Mouse (Mus musculus) myocyte (in vitro differentiated cells): ENCODE results near the gene Flt3. TPM values are rescaled to one million over a fixed set of nuclear protein-coding genes. Genes with fewer than 3 reads are reported as not detected.

Experiments used
- H3K27me3 ChIP-seq: one replicate; pipeline ENCODE4 v1.6.1; 2011; ENCODE audit not compliant: control insufficient read depth, insufficient read depth, insufficient read length
- H3K36me3 ChIP-seq: one replicate; pipeline ENCODE4 v1.6.1; 2011; ENCODE audit not compliant: control insufficient read depth, insufficient read depth
- H3K4me2 ChIP-seq: one replicate; pipeline ENCODE4 v1.6.1; 2011; ENCODE audit warnings: low read depth, control low read depth
- H3K4me3 ChIP-seq: one replicate; pipeline ENCODE4 v1.5.1; 2011; ENCODE audit warnings: mild to moderate bottlenecking, control low read depth, moderate library complexity
- H3K79me2 ChIP-seq: one replicate; pipeline ENCODE4 v1.6.1; 2011; ENCODE audit not compliant: control insufficient read depth, insufficient read depth
- H3ac ChIP-seq: one replicate; pipeline ENCODE4 v1.6.1; 2011; ENCODE audit not compliant: control insufficient read depth, insufficient read length
- CEBPB ChIP-seq: IDR thresholded peaks from 2 replicates; pipeline ENCODE4 v1.6.1; 2011; ENCODE audit warnings: mild to moderate bottlenecking, moderate library complexity; ENCODE audit not compliant: poor library complexity, insufficient read depth, severe bottlenecking
- E2F4 ChIP-seq: IDR thresholded peaks from one replicate; pipeline ENCODE4 v1.6.1; 2011; ENCODE audit warnings: mild to moderate bottlenecking, control low read depth, moderate library complexity; ENCODE audit not compliant: insufficient read depth
- MAX ChIP-seq: IDR thresholded peaks from one replicate; pipeline ENCODE4 v1.6.1; 2011; ENCODE audit warnings: low read depth, mild to moderate bottlenecking, control low read depth
- MYOD1 ChIP-seq, 3 experiments: IDR thresholded peaks; one replicate each; pipeline ENCODE4 v1.6.1; 2011; ENCODE audit warnings: control low read depth in 2 of 3, low read depth in 2 of 3, mild to moderate bottlenecking in 2 of 3, moderate library complexity in 1 of 3; ENCODE audit not compliant: insufficient read length in 2 of 3, control insufficient read depth in 1 of 3
- MYOG ChIP-seq, 3 experiments: IDR thresholded peaks; one replicate each; pipeline ENCODE4 v1.6.1; 2011; ENCODE audit warnings: control low read depth in 2 of 3, low read depth in 2 of 3, mild to moderate bottlenecking in 2 of 3; ENCODE audit not compliant: insufficient read length in 2 of 3, control insufficient read depth in 1 of 3, insufficient read depth in 1 of 3
- POLR2A ChIP-seq: IDR thresholded peaks from one replicate; pipeline ENCODE4 v1.6.1; 2011; ENCODE audit warnings: low read depth, mild to moderate bottlenecking, control low read depth, moderate library complexity; ENCODE audit not compliant: insufficient read length
- POLR2AphosphoS2 ChIP-seq: IDR thresholded peaks from one replicate; pipeline ENCODE4 v1.6.1; 2011; ENCODE audit warnings: low read depth, control low read depth; ENCODE audit not compliant: insufficient read length
- REST ChIP-seq: IDR thresholded peaks from one replicate; pipeline ENCODE4 v1.6.1; 2011; ENCODE audit warnings: mild to moderate bottlenecking, control low read depth, moderate library complexity; ENCODE audit not compliant: insufficient read depth, insufficient read length
- SRF ChIP-seq: IDR thresholded peaks from one replicate; pipeline ENCODE4 v1.6.1; 2011; ENCODE audit warnings: low read depth; ENCODE audit not compliant: control insufficient read depth, insufficient read length
- TCF12 ChIP-seq: IDR thresholded peaks from one replicate; pipeline ENCODE4 v1.6.1; 2011; ENCODE audit warnings: mild to moderate bottlenecking, control low read depth; ENCODE audit not compliant: poor library complexity, insufficient read depth, severe bottlenecking
- TCF3 ChIP-seq: IDR thresholded peaks from one replicate; pipeline ENCODE4 v1.6.1; 2011; ENCODE audit warnings: low read depth, control low read depth; ENCODE audit not compliant: insufficient read length
- USF1 ChIP-seq: IDR thresholded peaks from one replicate; pipeline ENCODE4 v1.6.1; 2011; ENCODE audit warnings: low read depth, mild to moderate bottlenecking, control low read depth, moderate library complexity
- polyA plus RNA-seq: library from polyadenylated mRNA; unstranded; fragments of >200 nt; fragmentation: generic; extraction: Trizol; gene quantifications from one replicate; pipeline ENCODE4 v1.2.1, GENCODE M21; 2012; ENCODE audit warnings: missing spikeins

The Flt3 gene
- polyA plus RNA-seq, 1 experiment: 0.01 TPM

DNA sequence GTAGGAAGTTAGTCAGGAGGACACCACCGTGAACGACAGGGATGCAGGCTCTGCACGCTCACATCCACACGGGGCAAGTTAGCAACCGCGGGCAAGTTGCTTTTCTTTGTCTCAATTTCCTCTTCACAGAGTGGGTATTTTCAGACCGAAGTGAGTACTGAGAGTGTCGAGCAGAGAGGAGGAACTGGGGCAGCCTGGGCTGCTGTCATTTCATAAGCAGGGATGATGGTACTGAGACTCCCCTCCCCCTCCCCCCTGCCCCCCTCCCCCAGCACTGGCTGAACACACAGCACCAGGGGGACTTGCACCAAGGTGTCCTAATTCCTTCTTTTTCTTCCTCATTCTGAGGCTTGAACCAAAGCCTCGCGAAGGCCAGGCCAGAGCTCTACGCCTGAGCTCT, 60.7 kb downstream of the Flt3 start:
- Histone ChIP-seq H3K4me2 (no peak overlapping the region), H3K79me2 (no peaks in the 10 kb centered on the region), H3K4me3 (no peak overlapping the region), H3K36me3 (no peaks in the 10 kb centered on the region), H3ac (no peak overlapping the region), H3K27me3 (peaks cover 7% of the 10 kb centered on the region)
- TF ChIP-seq SRF (no peak), POLR2A (no peak), REST (no peak), MYOG (IDR thresholded peaks at IDR 0.05; ENCODE audit: control insufficient read depth in 1 of 3, insufficient read depth in 1 of 3, insufficient read length in 2 of 3, low read depth in 2 of 3) (no peak)

DNA sequence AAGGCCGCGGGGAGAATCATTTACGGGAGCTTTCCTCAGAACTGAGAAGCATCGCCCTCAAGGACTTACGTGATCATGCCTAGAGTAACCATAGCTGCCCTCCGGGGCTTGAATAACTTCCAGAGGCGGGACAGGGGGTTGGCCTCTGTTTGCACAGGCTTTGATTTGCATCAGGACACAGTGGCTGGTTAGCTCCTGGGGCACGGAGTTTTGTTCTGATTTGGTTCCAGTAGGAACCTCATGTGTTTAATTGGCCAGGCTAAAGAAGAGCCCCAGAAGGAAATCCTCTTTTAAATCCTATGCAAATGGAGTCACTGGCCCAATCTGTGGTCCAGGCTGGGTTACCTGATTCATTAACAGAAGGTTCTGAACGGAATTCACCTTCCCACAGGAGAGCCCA, 61.3 kb downstream of the Flt3 start:
- TF ChIP-seq MYOD1 (IDR thresholded peaks at IDR 0.05; ENCODE audit: control insufficient read depth in 1 of 3, insufficient read length in 2 of 3, low read depth in 2 of 3): no peak
- TF ChIP-seq MAX: no peak
- no peak for TF ChIP-seq TCF3
- TF ChIP-seq MYOG (IDR thresholded peaks at IDR 0.05; ENCODE audit: control insufficient read depth in 1 of 3, insufficient read depth in 1 of 3, insufficient read length in 2 of 3, low read depth in 2 of 3): no peak
- no peak for TF ChIP-seq E2F4
- no peak for TF ChIP-seq USF1
- no peak for TF ChIP-seq CEBPB
- TF ChIP-seq SRF: no peak
- no peak for TF ChIP-seq REST
- no peak for TF ChIP-seq POLR2A
- TF ChIP-seq TCF12: no peak
- TF ChIP-seq POLR2AphosphoS2: no peak

DNA sequence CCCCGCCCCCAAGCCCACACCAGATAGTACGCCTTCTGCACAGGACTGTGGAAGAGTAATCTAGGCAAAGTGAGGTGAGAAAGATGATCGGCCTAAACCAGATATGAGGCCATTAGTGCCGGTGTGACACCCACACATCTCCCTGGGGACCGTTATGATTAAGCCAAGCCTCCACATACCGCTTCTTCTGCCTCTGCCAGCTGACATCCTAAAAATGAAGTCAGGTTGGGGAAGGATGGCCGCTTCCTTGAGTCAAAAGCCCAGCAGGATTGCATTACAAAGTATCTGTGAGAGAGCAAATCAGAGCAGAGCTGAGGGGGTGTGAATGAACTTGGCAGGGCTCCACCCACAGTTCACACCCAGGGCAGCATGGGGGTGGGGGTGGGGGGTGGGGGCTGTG, 67.6 kb downstream of the Flt3 start:
- H3K27me3 ChIP-seq: no peaks in the 10 kb centered on the region
- H3K36me3 ChIP-seq: no peaks in the 10 kb centered on the region
- no peak overlapping the region for H3ac ChIP-seq
- no peak overlapping the region for H3K4me2 ChIP-seq
- TF ChIP-seq MAX (no peak), E2F4 (no peak), MYOG (IDR thresholded peaks at IDR 0.05; ENCODE audit: control insufficient read depth in 1 of 3, insufficient read depth in 1 of 3, insufficient read length in 2 of 3, low read depth in 2 of 3) (no peak), TCF12 (no peak), CEBPB (no peak), TCF3 (no peak), REST (no peak)
- H3K79me2 ChIP-seq: no peaks in the 10 kb centered on the region
- H3K4me3 ChIP-seq: no peak overlapping the region

More for the DNA sequence above, 61.3 kb downstream of the Flt3 start:
- Histone ChIP-seq H3K4me3 (no peak overlapping the region), H3K27me3 (peaks cover 7% of the 10 kb centered on the region), H3K79me2 (no peaks in the 10 kb centered on the region), H3ac (no peak overlapping the region), H3K36me3 (no peaks in the 10 kb centered on the region), H3K4me2 (no peak overlapping the region)

DNA sequence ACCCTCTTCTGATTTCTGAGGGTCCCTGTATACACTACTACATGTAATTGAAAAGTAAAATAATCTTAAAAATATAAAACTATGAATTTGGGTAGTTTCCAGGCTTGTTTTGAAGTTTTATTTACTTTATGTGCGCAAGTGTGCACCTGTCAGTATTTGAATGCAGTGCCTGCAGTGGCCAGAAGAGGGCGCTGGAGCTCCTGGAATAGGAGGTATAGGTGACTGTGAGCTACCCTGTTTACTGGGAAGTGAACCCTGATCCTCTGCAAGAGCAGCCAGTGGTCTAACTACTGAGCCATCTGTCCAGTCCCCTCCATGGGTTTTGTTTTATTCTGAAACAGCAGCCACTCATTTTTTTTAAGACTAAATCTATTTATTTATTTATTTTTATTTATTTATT, 68.7 kb downstream of the Flt3 start:
- Histone ChIP-seq H3K79me2 (no peaks in the 10 kb centered on the region), H3K4me2 (no peak overlapping the region), H3K4me3 (no peak overlapping the region), H3K36me3 (no peaks in the 10 kb centered on the region), H3ac (no peak overlapping the region), H3K27me3 (no peaks in the 10 kb centered on the region)
- TF ChIP-seq TCF12 (no peak), MYOD1 (IDR thresholded peaks at IDR 0.05; ENCODE audit: control insufficient read depth in 1 of 3, insufficient read length in 2 of 3, low read depth in 2 of 3) (no peak), TCF3 (no peak), POLR2A (no peak), E2F4 (no peak), USF1 (no peak), MAX (no peak), CEBPB (no peak)

DNA sequence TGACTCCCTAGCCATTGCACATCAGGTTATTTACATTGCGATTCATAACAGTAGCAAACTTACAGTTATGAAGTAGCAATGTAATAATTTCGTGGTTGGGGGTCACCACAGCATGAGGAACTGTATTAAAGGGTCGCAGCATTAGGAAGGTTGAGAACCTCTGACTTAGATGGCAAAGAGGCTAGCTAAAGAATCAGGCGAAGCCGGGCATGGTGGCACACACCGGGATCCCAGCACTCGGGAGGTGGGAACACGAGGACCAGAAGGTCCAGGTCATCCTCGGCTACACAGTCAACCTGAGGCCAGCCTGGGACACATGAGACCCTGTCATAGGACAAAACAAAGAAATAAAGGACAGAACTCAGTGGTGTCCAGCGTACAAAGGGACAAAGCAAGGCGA, 70.3 kb downstream of the Flt3 start:
- no peaks in the 10 kb centered on the region for H3K79me2 ChIP-seq
- no peak overlapping the region for H3K4me2 ChIP-seq
- H3K4me3 ChIP-seq: no peak overlapping the region
- H3K36me3 ChIP-seq: no peaks in the 10 kb centered on the region
- no peak overlapping the region for H3ac ChIP-seq
- TF ChIP-seq E2F4 (no peak), POLR2AphosphoS2 (no peak), TCF12 (no peak), SRF (no peak), MYOG (IDR thresholded peaks at IDR 0.05; ENCODE audit: control insufficient read depth in 1 of 3, insufficient read depth in 1 of 3, insufficient read length in 2 of 3, low read depth in 2 of 3) (no peak)
- no peaks in the 10 kb centered on the region for H3K27me3 ChIP-seq

DNA sequence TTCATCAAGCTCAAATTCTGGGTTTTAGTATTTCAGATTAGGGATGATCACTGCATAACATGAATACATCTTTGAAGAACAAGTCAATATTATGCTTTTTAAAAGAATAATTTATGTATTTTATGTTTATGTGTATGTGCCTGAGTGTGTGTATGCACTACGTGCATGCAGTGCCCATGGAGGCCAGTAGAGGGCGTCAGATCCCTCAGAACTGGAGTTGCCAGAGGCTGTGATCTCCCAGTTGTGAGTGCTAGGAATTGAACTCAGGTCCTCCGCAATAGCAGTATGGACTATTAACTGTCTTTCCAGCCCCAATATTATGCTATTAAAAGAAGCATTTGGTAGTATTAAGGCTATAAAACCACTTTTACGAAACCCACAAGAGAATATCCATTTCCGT, 72.7 kb downstream of the Flt3 start:
- Histone ChIP-seq H3K4me2 (no peak overlapping the region), H3K4me3 (no peak overlapping the region), H3K27me3 (peaks cover 2% of the 10 kb centered on the region), H3ac (no peak overlapping the region), H3K36me3 (no peaks in the 10 kb centered on the region), H3K79me2 (no peaks in the 10 kb centered on the region)
- TF ChIP-seq MYOD1 (IDR thresholded peaks at IDR 0.05; ENCODE audit: control insufficient read depth in 1 of 3, insufficient read length in 2 of 3, low read depth in 2 of 3) (no peak), TCF3 (no peak), POLR2A (no peak), TCF12 (no peak), USF1 (no peak), POLR2AphosphoS2 (no peak), MYOG (IDR thresholded peaks at IDR 0.05; ENCODE audit: control insufficient read depth in 1 of 3, insufficient read depth in 1 of 3, insufficient read length in 2 of 3, low read depth in 2 of 3) (no peak), REST (no peak), E2F4 (no peak)
